Mouse (Mus musculus) midbrain, embryonic 11.5 days (tissue): Measurements from ENCODE around the gene Rspry1. TPM values are rescaled to one million over a fixed set of nuclear protein-coding genes. Genes with fewer than 3 reads are reported as not detected.

Experiments
- ATAC-seq: fragments of 200-750 bp; cut with Nextera tagmentation; 2 replicates; pipeline ENCODE4 v1.8.0; 2017; ENCODE audit warnings: moderate TSS enrichment, moderate library complexity; ENCODE audit not compliant: low FRiP score
- DNase-seq: peaks from one replicate; pipeline ENCODE4 v3.0.0; 2015; ENCODE audit warnings: low spot score; ENCODE audit errors: missing footprints
- H3K27ac ChIP-seq: fragments of 300-500 bp; sonication (generic); 2 replicates; pipeline ENCODE4 v1.5.1; 2014; ENCODE audit warnings: low read depth, low read length
- H3K27me3 ChIP-seq: fragments of 300-500 bp; sonication (generic); 2 replicates; pipeline ENCODE4 v1.6.1; 2014; ENCODE audit warnings: mild to moderate bottlenecking, low read length, moderate library complexity, mixed read lengths; ENCODE audit not compliant: control insufficient read depth, insufficient read depth
- H3K36me3 ChIP-seq: fragments of 300-500 bp; sonication (generic); 2 replicates; pipeline ENCODE4 v1.6.1; 2014; ENCODE audit warnings: mild to moderate bottlenecking, low read length, moderate library complexity, mixed read lengths; ENCODE audit not compliant: control insufficient read depth, insufficient read depth
- H3K4me1 ChIP-seq: fragments of 300-500 bp; sonication (generic); 2 replicates; pipeline ENCODE4 v1.6.1; 2014; ENCODE audit warnings: low read length; ENCODE audit not compliant: control insufficient read depth, insufficient read depth
- H3K4me2 ChIP-seq: fragments of 300-500 bp; sonication (generic); 2 replicates; pipeline ENCODE4 v1.6.1; 2014; ENCODE audit warnings: mild to moderate bottlenecking, moderate library complexity
- H3K4me3 ChIP-seq: fragments of 300-500 bp; sonication (generic); 2 replicates; pipeline ENCODE4 v1.5.1; 2014; ENCODE audit warnings: low read depth, low read length
- H3K9ac ChIP-seq: fragments of 300-500 bp; sonication (generic); 2 replicates; pipeline ENCODE4 v1.6.1; 2014; ENCODE audit warnings: low read length
- H3K9me3 ChIP-seq: fragments of 300-500 bp; sonication (generic); 2 replicates; pipeline ENCODE4 v1.6.1; 2016; ENCODE audit warnings: low read length; ENCODE audit not compliant: control insufficient read depth
- WGBS: fragments of 180-500 bp; shearing (Covaris S2); extraction: QIAGEN DNeasy Blood & Tissue Kit; methylation state at CpG from one replicate; pipeline ENCODE4 v1.1.7; 2014; 5-methylcytosine and 5-hydroxymethylcytosine counted together
- polyA plus RNA-seq: library from polyadenylated mRNA; unstranded; fragments of >200 nt; fragmentation: Nextera tagmentation; extraction: Ambion mirVana; gene quantifications from 2 replicates; pipeline ENCODE4 v1.2.1, GENCODE M21; 2014

Rspry1 gene
- 50.7 and 51.9 TPM in 2 replicates for polyA plus RNA-seq

- peak; percentile 100 for DNase-seq
- Histone ChIP-seq H3K4me2 (peak within 1 kb of the TSS; percentile 80), H3K9ac (peak within 1 kb of the TSS; percentile 88), H3K27me3 (no peaks in the 10 kb centered on the region), H3K27ac (peak within 1 kb of the TSS; percentile 69), H3K4me1 (peaks cover 19% of the 10 kb centered on the region), H3K4me3 (peak within 1 kb of the TSS; percentile 85), H3K9me3 (no peaks in the 10 kb centered on the region), H3K36me3 (no peaks in the 10 kb centered on the region)
- ATAC-seq = peak; percentile 99
- under 1% methylated on average over 55 of the region's 55 CpGs for WGBS
Observed at GRCm38 (mm10) chr8:94601607-94602385, at the start of gene Rspry1, which contains the start of gene Fam192a. Rspry1 (plus strand) TSS chr8:94601937. Fam192a (minus strand) TSS chr8:94601997.

DNA sequence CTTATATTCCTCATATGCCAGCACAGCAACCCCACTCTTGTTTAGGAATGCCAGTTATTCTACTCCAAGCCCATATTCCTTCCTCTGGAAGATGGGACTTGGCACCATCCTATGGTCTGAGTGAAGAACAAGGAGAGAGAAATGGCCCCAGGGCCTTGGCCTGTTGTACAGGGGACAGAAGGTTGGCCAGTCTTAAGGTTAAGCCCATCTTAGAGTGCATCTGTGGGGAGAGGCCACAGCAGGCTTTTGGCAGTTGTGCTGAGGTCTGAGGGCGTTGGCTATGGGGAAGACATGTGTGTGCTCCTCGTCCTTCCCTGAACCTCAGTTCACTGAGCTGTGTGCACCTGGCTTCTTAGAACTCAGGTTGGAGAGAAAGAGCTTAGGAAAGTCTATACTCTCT is 49.0 kb upstream of the Rspry1 start:
- Histone ChIP-seq H3K4me3 (no peak overlapping the region), H3K27me3 (peaks cover 3% of the 10 kb centered on the region; the same call in 1 of the 2 replicates), H3K4me1 (peaks cover 30% of the 10 kb centered on the region), H3K9ac (no peak overlapping the region), H3K27ac (no peak overlapping the region), H3K4me2 (no peak overlapping the region), H3K9me3 (no peaks in the 10 kb centered on the region), H3K36me3 (no peaks in the 10 kb centered on the region)
- no peak for ATAC-seq
- no peak for DNase-seq
- WGBS = 74% methylated on average over 2 of the region's 2 CpGs

- Histone ChIP-seq H3K4me3 (no peak overlapping the region), H3K27ac (no peak overlapping the region), H3K4me2 (no peak overlapping the region), H3K36me3 (no peaks in the 10 kb centered on the region; the same call in 1 of the 2 replicates), H3K9ac (no peak overlapping the region), H3K4me1 (peaks cover 16% of the 10 kb centered on the region), H3K9me3 (no peaks in the 10 kb centered on the region), H3K27me3 (peaks cover 3% of the 10 kb centered on the region; the same call in 1 of the 2 replicates)
- ATAC-seq (no peak), DNase-seq (no peak)
- WGBS = 88% methylated on average over 3 of the region's 3 CpGs
Observed at GRCm38 (mm10) chr8:94557281-94557680, 44.5 kb upstream of the Rspry1 start.

DNA sequence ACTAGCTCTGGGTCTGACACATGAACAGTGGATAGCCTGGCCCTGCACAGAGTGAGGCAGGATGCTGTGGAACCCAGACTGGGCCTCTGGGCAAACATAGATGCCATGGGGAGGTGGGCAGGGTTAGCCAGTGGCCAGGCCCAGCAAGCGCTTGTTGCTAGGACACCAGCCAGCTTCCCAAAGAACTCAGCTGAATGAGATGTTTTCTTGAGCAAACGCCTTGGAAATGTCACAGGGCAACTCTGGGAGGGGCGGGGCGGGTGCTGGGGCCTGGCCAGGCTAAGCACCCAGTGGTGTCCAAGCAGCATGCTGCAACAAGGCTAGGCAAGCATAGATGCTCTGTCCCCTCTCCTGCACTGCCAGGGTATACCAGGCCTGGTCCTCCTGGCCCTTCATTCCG is 40.5 kb upstream of the Rspry1 start:
- peaks cover 7% of the 10 kb centered on the region for H3K4me1 ChIP-seq
- H3K27ac ChIP-seq = no peak overlapping the region
- H3K36me3 ChIP-seq = no peaks in the 10 kb centered on the region; the same call in 1 of the 2 replicates
- DNase-seq = peak; percentile 92
- peak; percentile 86 for ATAC-seq
- no peak overlapping the region for H3K4me2 ChIP-seq
- 19% methylated on average over 5 of the region's 5 CpGs for WGBS
- peak overlapping the region; percentile 6; the same call in 1 of the 2 replicates for H3K9ac ChIP-seq
- no peaks in the 10 kb centered on the region for H3K9me3 ChIP-seq
- H3K27me3 ChIP-seq = peaks cover 7% of the 10 kb centered on the region; the same call in 1 of the 2 replicates
- H3K4me3 ChIP-seq = no peak overlapping the region

GRCm38 (mm10) chr8:94564421-94564820 is 37.3 kb upstream of the Rspry1 start:
- Histone ChIP-seq H3K27me3 (peaks cover 7% of the 10 kb centered on the region; the same call in 1 of the 2 replicates), H3K36me3 (no peaks in the 10 kb centered on the region; the same call in 1 of the 2 replicates), H3K4me1 (peaks cover 18% of the 10 kb centered on the region), H3K9ac (no peak overlapping the region), H3K4me3 (no peak overlapping the region), H3K4me2 (no peak overlapping the region), H3K9me3 (no peaks in the 10 kb centered on the region), H3K27ac (no peak overlapping the region)
- DNase-seq = no peak
- no peak for ATAC-seq

- H3K27me3 ChIP-seq = peaks cover 7% of the 10 kb centered on the region; the same call in 1 of the 2 replicates
- H3K27ac ChIP-seq = no peak overlapping the region
- no peak overlapping the region for H3K4me2 ChIP-seq
- DNase-seq = no peak
- ATAC-seq = no peak
- H3K36me3 ChIP-seq = no peaks in the 10 kb centered on the region
- WGBS = 82% methylated on average over 6 of the region's 6 CpGs
- no peak overlapping the region for H3K9ac ChIP-seq
- no peak overlapping the region for H3K4me3 ChIP-seq
- peaks cover 18% of the 10 kb centered on the region for H3K4me1 ChIP-seq
- no peaks in the 10 kb centered on the region for H3K9me3 ChIP-seq
Observed at GRCm38 (mm10) chr8:94566033-94566432, 35.7 kb upstream of the Rspry1 start.

- DNase-seq = no peak
- H3K9me3 ChIP-seq = no peaks in the 10 kb centered on the region
- H3K4me3 ChIP-seq = no peak overlapping the region
- peaks cover 7% of the 10 kb centered on the region; the same call in 1 of the 2 replicates for H3K27me3 ChIP-seq
- H3K4me1 ChIP-seq = peaks cover 12% of the 10 kb centered on the region
- H3K4me2 ChIP-seq = peak overlapping the region; percentile 26; the same call in 1 of the 2 replicates
- no peak overlapping the region for H3K9ac ChIP-seq
- peak; percentile 41 for ATAC-seq
- no peaks in the 10 kb centered on the region for H3K36me3 ChIP-seq
- H3K27ac ChIP-seq = peak overlapping the region; percentile 48; the same call in 1 of the 2 replicates
- WGBS = 50% methylated on average over 15 of the region's 15 CpGs
Observed at GRCm38 (mm10) chr8:94566446-94567158, 35.1 kb upstream of the Rspry1 start.

- Histone ChIP-seq H3K9ac (peak overlapping the region; percentile 24; the same call in 1 of the 2 replicates), H3K9me3 (no peaks in the 10 kb centered on the region), H3K4me2 (peak overlapping the region; percentile 26; the same call in 1 of the 2 replicates), H3K27me3 (peaks cover 7% of the 10 kb centered on the region; the same call in 1 of the 2 replicates), H3K36me3 (no peaks in the 10 kb centered on the region), H3K4me1 (peaks cover 11% of the 10 kb centered on the region), H3K27ac (peak overlapping the region; percentile 48; the same call in 1 of the 2 replicates), H3K4me3 (no peak overlapping the region; the same call in 1 of the 2 replicates)
- WGBS = 40% methylated on average over 8 of the region's 8 CpGs
- DNase-seq = peak; percentile 90
- ATAC-seq = peak; percentile 93
Observed at GRCm38 (mm10) chr8:94567159-94567849, 34.4 kb upstream of the Rspry1 start.
